Mouse (Mus musculus) midbrain, postnatal 0 days (tissue): ENCODE measurements around the gene Kpna7. TPM values are rescaled to one million over a fixed set of nuclear protein-coding genes. Genes with fewer than 3 reads are reported as not detected.

ENCODE experiments used
- ATAC-seq: fragments of 200-750 bp; cut with Nextera tagmentation; 2 replicates; pipeline ENCODE4 v1.8.0; 2017; ENCODE audit warnings: moderate number of reproducible peaks, mild to moderate bottlenecking, moderate TSS enrichment, moderate library complexity; ENCODE audit not compliant: low FRiP score
- DNase-seq: peaks from one replicate; pipeline ENCODE4 v3.0.0-alpha.2; 2015; ENCODE audit warnings: low spot score
- H3K27ac ChIP-seq: fragments of 300-500 bp; sonication (generic); 2 replicates; pipeline ENCODE4 v1.5.1; 2014; ENCODE audit warnings: low read depth, mild to moderate bottlenecking, low read length, mixed read lengths
- H3K27me3 ChIP-seq: fragments of 300-500 bp; sonication (generic); 2 replicates; pipeline ENCODE4 v1.6.1; 2014; ENCODE audit warnings: low read length, control low read depth, mixed read lengths; ENCODE audit not compliant: insufficient read depth
- H3K36me3 ChIP-seq: fragments of 300-500 bp; sonication (generic); 2 replicates; pipeline ENCODE4 v1.6.1; 2014; ENCODE audit warnings: low read length, control low read depth, mixed read lengths; ENCODE audit not compliant: insufficient read depth
- H3K4me1 ChIP-seq: fragments of 300-500 bp; sonication (generic); 2 replicates; pipeline ENCODE4 v1.6.1; 2014; ENCODE audit warnings: mild to moderate bottlenecking, control low read depth, antibody characterized with exemption, low read length, mixed read lengths; ENCODE audit not compliant: insufficient read depth
- H3K4me2 ChIP-seq: fragments of 300-500 bp; sonication (generic); 2 replicates; pipeline ENCODE4 v1.6.1; 2014; ENCODE audit warnings: low read depth, mild to moderate bottlenecking, low read length, mixed read lengths; ENCODE audit not compliant: poor library complexity, severe bottlenecking
- H3K4me3 ChIP-seq: fragments of 300-500 bp; sonication (generic); 2 replicates; pipeline ENCODE4 v1.5.1; 2014; ENCODE audit warnings: low read depth, mild to moderate bottlenecking, low read length, moderate library complexity
- H3K9ac ChIP-seq: fragments of 300-500 bp; sonication (generic); replicated peaks from 2 replicates; pipeline ENCODE4 v1.6.1; 2014; ENCODE audit warnings: mild to moderate bottlenecking, low read length, moderate library complexity, mixed read lengths; ENCODE audit not compliant: poor library complexity, severe bottlenecking
- H3K9me3 ChIP-seq: fragments of 300-500 bp; sonication (generic); 2 replicates; pipeline ENCODE4 v1.6.1; 2016; ENCODE audit warnings: low read length, control low read depth
- CTCF ChIP-seq: IDR thresholded peaks from 2 replicates; pipeline ENCODE4 v1.5.1; 2016; ENCODE audit warnings: antibody characterized with exemption, mild to moderate bottlenecking
- WGBS: fragments of 180-500 bp; shearing (Covaris S2); extraction: QIAGEN DNeasy Blood & Tissue Kit; methylation state at CpG from one replicate; pipeline ENCODE4 v1.1.7; 2014; 5-methylcytosine and 5-hydroxymethylcytosine counted together
- polyA plus RNA-seq: library from polyadenylated mRNA; unstranded; fragments of >200 nt; fragmentation: Nextera tagmentation; extraction: Ambion mirVana; gene quantifications from 2 replicates; pipeline ENCODE4 v1.2.1, GENCODE M21; 2015
- total RNA-seq: library from RNA; depleted of rRNA; stranded (reverse); fragments of >200 nt; gene quantifications from 2 replicates; pipeline ENCODE4 v1.2.3, GENCODE M21; 2014

Gene Kpna7
- total and polyA plus RNA-seq, 2 experiments from 2014 or later = not detected

DNA sequence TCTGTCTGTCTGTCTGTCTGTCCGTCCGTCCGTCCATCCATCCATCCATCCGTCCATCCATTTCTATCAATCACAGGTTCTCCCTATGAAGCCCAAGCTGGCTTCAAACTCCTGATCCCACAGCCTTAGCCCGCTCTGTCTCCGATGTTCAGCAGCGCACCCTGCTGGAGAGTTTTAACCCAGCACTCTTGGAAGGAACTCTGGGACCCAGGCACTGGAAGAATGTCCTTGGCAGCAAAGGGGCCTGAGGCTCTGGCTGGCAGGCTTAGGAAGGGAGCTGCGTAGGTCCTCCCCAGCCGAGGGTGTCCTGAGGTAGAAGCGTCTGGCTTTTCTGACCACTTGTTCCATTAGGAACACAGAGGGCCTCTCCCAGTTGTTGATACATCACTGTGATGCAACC lies 33.1 kb upstream of the Kpna7 start:
- no peak for ATAC-seq
- WGBS = 38% methylated on average over 10 of the region's 10 CpGs
- Histone ChIP-seq H3K27ac (no peak overlapping the region), H3K9me3 (no peaks in the 10 kb centered on the region; the same call in 1 of the 2 replicates), H3K27me3 (peaks cover 12% of the 10 kb centered on the region), H3K4me2 (no peak overlapping the region), H3K36me3 (no peaks in the 10 kb centered on the region), H3K4me3 (no peak overlapping the region), H3K4me1 (no peaks in the 10 kb centered on the region), H3K9ac (no peak overlapping the region)
- DNase-seq = no peak
- peak; percentile 66 for TF ChIP-seq CTCF

DNA sequence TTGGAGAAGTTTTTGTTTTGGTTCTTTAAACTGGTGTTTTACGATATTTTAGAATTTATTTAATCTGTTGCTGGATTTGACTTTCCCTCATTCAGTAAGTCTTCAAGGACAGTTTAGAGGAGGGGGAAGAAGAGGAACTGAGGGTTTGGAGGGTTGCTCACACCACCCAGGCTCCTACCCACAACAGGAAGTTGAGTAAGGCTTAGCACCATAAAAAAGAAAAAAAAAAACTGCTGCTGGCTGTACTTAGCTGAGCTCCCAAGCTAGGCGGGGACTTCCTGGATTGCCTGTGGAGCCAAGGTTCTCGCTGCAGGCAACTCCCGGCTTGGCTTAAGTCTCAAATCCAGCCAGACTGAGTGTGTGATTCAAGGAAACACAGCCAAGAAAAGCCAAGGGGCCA lies 32.5 kb upstream of the Kpna7 start:
- 57% methylated on average over 4 of the region's 4 CpGs for WGBS
- Histone ChIP-seq H3K27ac (no peak overlapping the region), H3K4me2 (no peak overlapping the region), H3K9me3 (no peaks in the 10 kb centered on the region; the same call in 1 of the 2 replicates), H3K36me3 (no peaks in the 10 kb centered on the region), H3K9ac (no peak overlapping the region), H3K27me3 (peaks cover 12% of the 10 kb centered on the region), H3K4me1 (no peaks in the 10 kb centered on the region), H3K4me3 (no peak overlapping the region)
- TF ChIP-seq CTCF = no peak
- no peak for DNase-seq
- no peak for ATAC-seq

DNA sequence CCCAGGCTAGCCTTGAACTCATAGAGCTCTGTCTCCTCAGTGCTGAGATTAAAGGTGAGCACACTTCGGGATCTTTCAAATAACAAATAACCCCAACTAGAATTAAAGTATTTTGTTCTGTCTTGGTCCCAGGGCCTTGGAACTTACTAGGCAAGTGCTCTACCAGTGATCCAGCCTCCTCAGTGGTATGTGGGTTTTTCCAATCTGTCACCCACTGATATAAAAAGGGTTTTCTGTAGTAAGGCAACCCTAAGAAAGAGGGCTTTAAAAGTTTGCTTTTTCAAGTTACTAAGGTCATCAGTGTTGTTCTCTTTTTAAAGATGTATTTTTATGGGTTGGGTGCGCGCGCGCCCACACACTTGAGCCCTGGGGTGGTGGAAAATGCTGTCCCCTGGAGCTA lies 31.9 kb upstream of the Kpna7 start:
- no peak for TF ChIP-seq CTCF
- H3K36me3 ChIP-seq = no peaks in the 10 kb centered on the region
- H3K4me2 ChIP-seq = no peak overlapping the region
- no peak overlapping the region for H3K9ac ChIP-seq
- DNase-seq (no peak), ATAC-seq (no peak)
- 96% methylated on average over 5 of the region's 5 CpGs for WGBS
- peaks cover 12% of the 10 kb centered on the region for H3K27me3 ChIP-seq
- H3K4me1 ChIP-seq = no peaks in the 10 kb centered on the region
- no peak overlapping the region for H3K27ac ChIP-seq
- no peak overlapping the region for H3K4me3 ChIP-seq
- no peaks in the 10 kb centered on the region; the same call in 1 of the 2 replicates for H3K9me3 ChIP-seq

DNA sequence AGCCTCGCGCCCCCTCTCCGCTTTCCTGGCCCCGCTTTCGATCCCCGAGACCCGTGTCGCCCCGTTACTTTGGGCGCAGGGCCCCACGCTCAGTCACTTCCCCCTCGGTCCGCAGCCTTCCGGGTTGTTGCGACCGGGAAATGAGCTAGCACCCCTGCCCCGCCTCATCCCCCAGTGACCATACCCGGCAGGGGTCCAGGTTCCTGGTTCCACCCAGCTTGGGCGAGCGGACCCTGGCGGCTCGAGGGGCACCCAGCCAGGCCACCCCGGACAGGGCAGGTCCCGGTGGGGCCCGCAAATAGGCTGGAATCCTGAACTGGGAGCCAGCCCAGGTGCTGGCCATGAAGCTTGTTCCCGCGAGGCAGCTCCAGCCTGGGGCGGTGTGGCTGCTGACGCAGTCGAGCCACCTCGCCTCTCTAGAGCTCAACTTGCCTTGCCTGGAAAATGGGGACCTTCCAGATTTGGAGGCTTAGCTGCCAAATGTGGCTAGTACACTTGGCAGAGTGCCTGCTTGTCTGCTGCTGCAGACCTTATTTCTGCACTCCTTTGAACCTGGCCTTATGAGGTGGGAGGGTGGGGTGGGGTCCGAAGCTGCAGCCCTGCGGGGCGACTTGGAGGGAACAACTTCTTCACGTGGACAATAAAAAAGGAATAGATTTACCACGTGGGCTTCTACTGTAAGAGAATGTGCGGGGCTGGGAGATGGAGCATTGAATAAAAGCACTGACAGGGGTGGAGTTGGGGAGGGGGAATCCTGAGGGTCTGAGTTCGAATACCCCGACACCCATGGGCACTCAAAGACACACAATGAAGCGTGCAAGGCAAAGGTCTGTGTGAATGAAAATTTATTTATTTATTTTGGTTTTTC lies 31.0 kb upstream of the Kpna7 start:
- H3K27me3 ChIP-seq = peaks cover 12% of the 10 kb centered on the region
- H3K4me3 ChIP-seq = peak overlapping the region; percentile 30
- no peaks in the 10 kb centered on the region for H3K4me1 ChIP-seq
- DNase-seq (peak; percentile 26), ATAC-seq (no peak)
- 0 out of 2 replicates have a peak overlapping the region, but pooled peaks have one; percentile 33 for H3K9ac ChIP-seq
- TF ChIP-seq CTCF = no peak
- H3K36me3 ChIP-seq = peaks cover 8% of the 10 kb centered on the region
- H3K4me2 ChIP-seq = peak overlapping the region; percentile 46
- 23% methylated on average over 31 of the region's 40 CpGs for WGBS
- no peak overlapping the region for H3K27ac ChIP-seq
- H3K9me3 ChIP-seq = no peaks in the 10 kb centered on the region; the same call in 1 of the 2 replicates

DNA sequence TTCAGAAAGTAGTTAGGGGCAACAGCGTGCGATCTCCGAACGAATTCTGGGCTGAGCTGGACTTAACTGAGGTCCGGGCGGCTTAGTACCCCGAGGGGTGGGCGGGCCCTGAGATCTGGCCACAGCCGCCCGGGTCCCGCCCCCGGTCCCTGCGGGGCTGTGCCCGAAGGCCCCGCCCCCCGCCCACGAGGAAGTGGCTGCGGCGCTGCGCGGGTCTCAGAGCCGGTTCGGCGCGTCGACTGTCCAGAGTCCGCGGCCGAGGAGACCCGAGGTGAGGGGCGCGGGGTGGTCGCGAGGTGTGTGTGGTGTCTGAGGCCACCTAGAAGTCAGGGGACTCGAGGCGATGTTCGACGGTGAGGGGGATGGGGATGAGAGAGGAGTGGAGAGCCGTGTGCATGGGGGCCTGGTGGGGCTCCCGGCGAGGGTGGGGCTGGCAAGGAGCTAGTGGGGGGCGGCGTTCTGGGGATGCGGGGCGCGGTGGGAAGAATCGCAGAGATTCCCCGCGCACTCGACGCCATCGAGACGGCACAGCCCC lies 30.3 kb upstream of the Kpna7 start, which contains the start of gene Arpc1b:
TSS of gene Arpc1b (plus strand) at position 145 of the 535 bp plus-strand sequence.
- 2% methylated on average over 42 of the region's 53 CpGs for WGBS
- peaks cover 12% of the 10 kb centered on the region for H3K27me3 ChIP-seq
- 0 out of 2 replicates have a peak, but pooled peaks have one; percentile 22 for ATAC-seq
- H3K27ac ChIP-seq = no peak within 1 kb of the TSS
- no peak for TF ChIP-seq CTCF
- H3K4me1 ChIP-seq = no peaks in the 10 kb centered on the region
- peak; percentile 38 for DNase-seq
- H3K36me3 ChIP-seq = peaks cover 15% of the 10 kb centered on the region
- H3K4me3 ChIP-seq = peak within 1 kb of the TSS; percentile 30
- 0 out of 2 replicates have a peak within 1 kb of the TSS, but pooled peaks have one; percentile 33 for H3K9ac ChIP-seq
- H3K4me2 ChIP-seq = peak within 1 kb of the TSS; percentile 46
- no peaks in the 10 kb centered on the region; the same call in 1 of the 2 replicates for H3K9me3 ChIP-seq

DNA sequence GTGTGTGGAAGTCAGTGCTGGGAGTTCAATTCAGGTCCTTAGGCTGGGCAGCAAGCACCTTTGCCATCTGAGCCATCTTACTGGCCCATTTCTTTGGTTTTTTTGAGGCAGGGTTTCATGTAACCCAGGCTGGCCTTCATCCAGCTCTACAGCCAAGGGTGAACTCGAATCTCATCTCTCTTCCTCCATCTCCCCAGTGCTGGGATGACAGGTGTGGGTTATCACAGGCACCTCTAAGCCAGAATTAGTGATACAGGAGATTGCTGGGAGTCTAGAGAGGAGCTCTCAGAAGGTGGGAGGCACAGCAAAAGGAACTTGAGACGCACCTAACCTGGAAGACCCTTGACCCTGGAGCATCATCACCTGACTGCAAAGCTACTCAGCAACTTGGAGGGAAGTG lies 29.6 kb upstream of the Kpna7 start:
- ATAC-seq (no peak), DNase-seq (no peak)
- Histone ChIP-seq H3K4me2 (peak overlapping the region; percentile 46), H3K9me3 (no peaks in the 10 kb centered on the region), H3K36me3 (peaks cover 20% of the 10 kb centered on the region), H3K27ac (no peak overlapping the region), H3K27me3 (peaks cover 12% of the 10 kb centered on the region), H3K9ac (no peak overlapping the region), H3K4me1 (no peaks in the 10 kb centered on the region), H3K4me3 (no peak overlapping the region)
- 64% methylated on average over 2 of the region's 2 CpGs for WGBS
- TF ChIP-seq CTCF = no peak
